Mouse (Mus musculus) urinary bladder, adult 18-20 months (tissue): ENCODE measurements around the gene Rgsl1.
A peak's percentile ranks its signal among the peaks of the same experiment; 100 is the strongest.
"Not testable (repeated sequence)": the region's sequence is repeated elsewhere in the genome, so short reads cannot be mapped to it uniquely, and the experiment has no call there.

Experiments
- DNase-seq, 2 experiments: peaks; one replicate each; pipeline ENCODE4 v3.0.0; 2022; ENCODE audit warnings: low spot score in 2 of 2, mixed read lengths in 2 of 2

Gene Rgsl1

DNA sequence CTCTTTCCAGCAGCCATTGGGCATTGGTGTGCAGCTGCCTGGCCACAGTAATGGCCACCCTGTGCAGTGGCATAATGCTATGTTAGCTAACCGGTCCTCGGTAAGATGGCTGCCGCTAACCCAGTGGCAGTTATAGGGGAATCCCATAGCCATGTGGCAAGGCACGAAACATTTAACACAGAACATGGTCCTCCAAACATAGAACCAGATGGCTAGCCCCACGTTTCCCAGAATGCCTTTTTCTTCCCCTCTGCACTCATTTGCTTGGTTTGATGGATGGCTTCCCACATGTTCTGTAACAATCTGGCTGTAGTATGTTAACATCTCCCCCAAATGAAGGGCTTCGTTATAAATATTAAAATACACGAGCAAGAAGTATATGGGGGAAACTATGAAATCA lies 67.7 kb downstream of the Rgsl1 start:
- DNase-seq, result no peak

DNA sequence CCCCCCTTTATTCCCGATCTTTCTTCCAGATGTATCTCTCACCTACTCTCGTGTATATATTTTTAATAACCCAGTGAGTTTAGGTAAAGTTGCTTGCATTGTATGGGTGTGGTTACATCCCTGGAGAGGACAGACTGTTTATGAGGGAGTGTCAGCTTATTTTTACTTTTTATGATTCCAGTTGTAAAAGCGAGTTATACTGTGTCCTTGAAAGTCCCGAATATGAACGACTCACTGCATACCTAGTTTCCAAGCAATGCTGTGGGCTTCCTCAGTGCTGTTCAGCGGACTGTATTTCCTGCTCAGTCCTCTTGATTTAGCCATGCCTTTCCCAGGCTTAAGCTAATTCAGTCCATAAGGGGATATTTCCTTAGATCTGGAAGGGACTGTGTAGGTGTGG lies 68.8 kb downstream of the Rgsl1 start:
- DNase-seq, result no peak

DNA sequence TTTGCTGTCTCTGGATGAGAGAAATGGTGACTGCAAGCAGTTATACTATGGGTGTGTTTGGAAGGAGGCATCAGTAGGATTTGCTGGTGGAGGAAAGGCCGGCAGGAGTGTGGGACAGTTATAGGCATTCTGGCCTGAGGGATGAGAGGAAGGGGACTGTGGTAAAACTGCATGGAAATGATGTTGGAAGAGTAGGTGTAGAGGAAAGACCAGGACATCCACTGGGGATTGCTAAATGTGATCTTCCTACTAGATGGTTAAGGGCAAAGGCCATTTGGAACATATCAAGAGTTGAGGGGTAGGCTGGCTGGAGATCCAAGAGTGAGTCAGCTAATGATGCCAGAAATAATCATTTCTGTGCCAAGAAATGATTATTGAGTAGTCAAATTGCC lies 73.2 kb downstream of the Rgsl1 start:
- no peak for DNase-seq

DNA sequence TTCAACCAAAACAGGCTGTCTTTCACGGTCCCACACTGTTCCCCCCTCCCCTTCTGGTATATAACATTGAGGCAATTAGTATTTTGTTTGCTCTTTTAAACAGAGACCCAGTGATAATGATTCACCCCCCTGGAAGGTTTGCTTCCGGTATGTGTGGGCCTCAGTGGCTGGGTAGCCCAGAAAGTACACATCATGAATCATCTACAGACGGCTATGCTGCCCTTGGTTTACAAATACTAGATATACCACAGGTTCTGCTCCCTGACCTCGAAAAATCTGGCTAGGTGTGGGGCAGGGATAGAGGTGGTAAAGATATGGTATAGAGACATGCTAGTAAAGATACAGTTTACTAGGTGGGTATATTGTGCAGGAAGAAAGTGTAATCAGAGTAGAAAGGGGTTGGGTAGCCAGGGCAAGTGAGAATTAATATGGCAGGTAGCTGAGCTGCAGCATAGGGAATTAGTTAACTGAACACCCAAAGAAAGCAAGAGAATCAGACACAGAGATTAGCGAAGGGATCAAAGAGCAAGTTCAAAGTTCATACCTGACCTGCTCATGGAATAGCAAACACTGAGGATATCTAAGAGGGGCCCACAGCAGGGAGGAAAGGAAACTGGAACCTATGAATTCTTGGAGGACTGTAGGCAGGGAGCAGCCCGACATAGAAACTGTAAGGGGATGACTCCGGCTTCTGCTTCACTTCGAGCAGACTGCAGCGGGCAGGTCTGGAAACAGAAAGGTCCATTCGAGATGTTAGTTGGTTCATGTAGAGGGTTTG lies 73.8 kb downstream of the Rgsl1 start:
- DNase-seq, result no peak

DNA sequence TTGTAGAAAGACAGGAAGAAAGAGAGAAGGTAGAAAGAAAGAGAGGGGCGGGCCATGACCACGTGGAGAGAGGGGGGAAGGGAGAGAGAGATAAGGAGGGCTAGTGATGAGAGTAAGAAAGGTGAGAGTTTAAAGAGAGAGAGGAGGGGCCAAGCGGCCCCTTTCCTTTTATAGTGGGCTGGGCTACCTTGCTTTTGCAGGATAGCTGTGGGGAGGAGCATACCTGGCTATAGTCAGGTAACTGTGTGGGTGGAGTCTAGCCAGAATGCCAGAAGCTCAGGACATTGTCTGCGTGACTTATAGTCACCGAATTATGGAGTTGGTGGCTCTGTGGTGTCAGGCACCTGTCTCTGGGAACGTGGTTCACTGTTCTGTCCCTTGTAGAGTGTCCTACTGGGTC lies 74.4 kb downstream of the Rgsl1 start:
- DNase-seq, result not testable (repeated sequence)

DNA sequence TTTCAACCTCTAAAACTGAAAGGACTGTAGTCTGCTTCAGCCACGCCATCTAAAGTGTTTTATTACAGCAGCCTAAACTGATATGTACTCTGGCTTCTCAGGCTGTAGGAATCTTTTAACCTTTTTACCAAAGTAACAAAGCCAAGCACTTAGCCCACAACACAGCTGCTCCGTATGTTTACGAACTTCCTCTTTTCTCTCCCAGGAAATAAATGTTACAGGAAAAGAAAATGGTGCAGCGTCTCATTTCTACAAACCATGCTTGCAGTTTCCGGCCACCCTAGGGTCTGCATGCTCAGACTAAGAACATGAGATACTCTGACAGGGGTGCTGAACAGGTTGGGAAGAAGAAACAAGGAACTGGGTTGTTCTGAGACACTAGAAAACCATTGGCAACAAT lies 75.5 kb downstream of the Rgsl1 start:
- DNase-seq, result no peak

DNA sequence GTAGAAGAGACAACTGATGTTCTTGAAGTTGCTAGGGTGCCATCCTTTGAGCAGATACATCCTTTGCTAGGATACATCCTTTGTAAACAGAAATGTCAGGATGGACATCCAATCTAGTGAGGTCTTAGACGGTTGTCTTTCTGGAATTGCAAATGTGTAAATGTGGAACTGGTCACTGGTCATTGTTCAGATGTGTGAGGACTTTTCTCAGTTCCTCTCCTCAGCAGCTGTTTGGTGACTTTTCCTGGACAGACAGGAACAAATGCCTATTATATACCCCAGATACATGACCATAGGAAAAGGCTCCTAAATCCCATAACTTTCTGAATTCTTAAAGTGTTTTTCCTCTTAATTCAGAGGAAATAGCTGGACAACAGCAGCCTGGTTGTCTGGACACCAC lies 76.7 kb downstream of the Rgsl1 start:
- DNase-seq, result no peak

DNA sequence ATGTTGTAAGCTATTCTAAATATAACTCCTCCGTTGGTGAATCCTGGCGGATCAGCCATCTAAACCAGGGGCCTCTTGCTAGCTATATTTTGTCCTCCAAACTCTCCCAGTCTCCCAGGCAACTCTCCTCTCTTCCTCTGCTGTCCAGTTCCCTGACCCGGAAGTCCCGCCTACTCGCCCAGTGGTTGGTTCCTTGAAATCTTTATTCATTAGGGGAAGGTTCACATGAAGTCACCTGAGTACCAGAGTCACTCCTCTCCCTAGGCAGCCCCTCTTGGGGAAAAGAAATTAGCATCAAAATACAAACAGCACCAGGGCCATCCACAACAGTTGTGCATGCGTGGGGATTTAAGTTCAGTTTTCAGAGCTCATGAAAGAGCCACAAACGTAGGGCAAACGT lies 77.6 kb downstream of the Rgsl1 start:
- no peak for DNase-seq

DNA sequence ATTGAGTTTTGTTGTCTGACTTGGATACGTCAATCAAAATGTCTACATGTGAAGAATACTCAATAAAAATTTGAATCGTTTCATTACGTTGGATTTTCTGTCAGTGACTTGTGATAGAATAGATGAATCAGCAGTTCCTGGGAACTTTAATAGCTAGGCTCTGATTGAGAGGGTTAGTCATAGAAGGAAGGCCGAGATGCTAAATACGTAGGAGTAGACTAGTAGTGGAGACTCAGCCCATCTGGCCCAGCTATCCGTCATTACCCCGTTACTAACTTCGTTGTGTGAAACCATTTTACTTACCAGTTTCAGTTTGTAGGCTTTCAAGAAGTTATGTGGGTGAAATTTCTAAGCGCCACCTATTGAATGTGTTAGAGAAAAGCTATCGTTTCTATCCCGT lies 79.8 kb downstream of the Rgsl1 start:
- DNase-seq, result no peak

DNA sequence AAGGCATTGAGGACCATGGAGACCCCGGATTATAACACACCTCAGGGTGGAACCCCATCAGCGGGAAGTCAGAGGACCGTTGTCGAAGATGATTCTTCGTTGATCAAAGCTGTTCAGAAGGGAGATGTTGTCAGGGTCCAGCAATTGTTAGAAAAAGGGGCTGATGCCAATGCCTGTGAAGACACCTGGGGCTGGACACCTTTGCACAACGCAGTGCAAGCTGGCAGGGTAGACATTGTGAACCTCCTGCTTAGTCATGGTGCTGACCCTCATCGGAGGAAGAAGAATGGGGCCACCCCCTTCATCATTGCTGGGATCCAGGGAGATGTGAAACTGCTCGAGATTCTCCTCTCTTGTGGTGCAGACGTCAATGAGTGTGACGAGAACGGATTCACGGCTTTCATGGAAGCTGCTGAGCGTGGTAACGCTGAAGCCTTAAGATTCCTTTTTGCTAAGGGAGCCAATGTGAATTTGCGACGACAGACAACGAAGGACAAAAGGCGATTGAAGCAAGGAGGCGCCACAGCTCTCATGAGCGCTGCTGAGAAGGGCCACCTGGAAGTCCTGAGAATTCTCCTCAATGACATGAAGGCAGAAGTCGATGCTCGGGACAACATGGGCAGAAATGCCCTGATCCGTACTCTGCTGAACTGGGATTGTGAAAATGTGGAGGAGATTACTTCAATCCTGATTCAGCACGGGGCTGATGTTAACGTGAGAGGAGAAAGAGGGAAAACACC lies 90.0 kb downstream of the Rgsl1 start:
- DNase-seq, result no peak

DNA sequence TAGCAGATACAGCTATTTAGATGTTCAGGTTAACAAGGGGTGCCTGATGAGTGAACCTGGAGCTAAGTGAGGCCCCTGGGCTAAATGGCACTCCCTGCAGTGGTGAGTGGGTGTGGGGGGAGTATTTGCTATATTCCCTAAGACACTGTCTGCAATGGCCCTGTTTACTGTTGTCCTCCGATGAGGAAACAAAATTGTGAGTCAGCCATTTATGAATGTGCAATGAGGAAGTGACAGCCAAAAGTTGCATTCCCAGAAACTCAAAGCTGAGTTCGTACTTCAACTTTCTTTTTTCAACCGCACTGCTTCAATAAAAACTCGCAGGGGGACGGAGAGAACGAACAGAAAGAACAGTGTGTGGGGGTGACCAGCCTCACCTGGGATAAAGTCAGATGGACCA lies 91.4 kb downstream of the Rgsl1 start:
- peak in 1 of 2 experiments; percentile 29 for DNase-seq

DNA sequence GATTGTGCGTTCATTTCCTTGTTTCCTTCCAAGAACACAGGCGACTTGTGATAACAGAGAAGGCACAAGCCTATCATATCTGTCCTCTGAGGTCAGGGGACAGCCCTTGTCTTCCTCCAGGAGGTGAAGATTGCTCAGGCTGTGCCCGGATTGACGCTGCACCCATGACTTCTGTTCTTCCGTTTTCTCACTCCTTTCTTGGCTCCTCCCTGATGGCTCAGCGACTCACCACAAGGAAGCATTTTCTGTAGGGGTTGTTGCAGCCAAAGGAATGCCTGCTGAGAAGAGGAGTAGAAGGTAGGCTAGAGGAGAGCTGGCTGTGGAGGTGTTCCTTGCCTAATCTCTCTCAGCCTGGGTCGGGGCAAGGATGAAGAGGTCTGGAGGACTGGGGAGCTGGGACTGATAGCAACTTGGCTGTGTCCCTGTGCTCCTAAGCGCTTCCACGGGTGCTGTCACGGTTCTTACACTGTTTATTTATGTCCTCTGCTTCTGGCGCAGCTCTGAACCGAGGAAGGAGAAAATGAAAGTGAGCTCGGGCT lies 92.1 kb downstream of the Rgsl1 start:
- peak; percentile 24 to 55 for DNase-seq

DNA sequence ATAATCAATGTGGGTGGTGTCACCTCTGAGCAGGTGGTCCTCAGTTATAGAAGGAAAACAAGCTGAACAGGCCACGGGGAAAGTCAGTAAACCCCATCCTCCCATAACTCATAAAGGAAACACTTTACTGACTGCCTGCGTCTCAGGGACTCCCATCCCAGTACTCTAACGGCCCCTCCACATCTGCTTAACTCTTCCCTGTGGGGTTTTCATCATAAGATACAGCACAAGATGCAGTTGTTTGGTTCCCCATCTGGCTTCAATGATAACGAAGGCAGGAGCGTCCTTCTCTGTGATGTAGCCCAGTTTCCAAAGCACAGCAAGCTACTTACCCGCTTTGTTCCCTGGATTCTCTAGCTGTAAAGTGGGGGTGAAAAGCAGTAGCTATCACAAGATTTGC lies 93.9 kb downstream of the Rgsl1 start:
- DNase-seq, result no peak

DNA sequence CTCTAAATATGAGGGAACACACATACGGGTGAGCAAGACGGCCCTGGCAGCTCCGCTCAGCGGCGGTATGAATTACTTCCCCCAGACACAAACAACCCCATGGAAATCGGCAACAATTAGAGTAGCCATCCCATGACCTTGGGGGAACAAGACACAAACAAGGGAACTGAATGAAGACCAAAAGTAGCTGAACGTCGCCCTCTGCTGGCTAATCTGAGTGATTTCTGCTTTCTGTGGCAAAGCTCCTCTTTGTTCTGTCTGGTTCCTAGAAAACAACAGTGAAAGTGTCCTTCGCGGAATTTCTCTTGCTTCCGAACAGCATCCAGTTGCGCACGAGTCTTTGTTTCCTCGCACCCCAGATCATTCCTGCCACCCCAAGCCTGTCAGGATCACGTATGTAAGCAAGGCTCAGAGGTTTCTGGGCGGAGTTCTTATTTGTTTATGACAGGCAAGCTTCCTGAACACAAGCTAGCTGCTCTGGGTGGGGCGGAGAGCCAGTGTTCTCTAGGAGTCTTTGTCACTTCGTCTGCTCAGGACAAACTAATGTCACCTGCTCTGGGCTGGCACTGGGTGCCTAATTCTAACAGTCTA lies 94.6 kb downstream of the Rgsl1 start, which contains the start of gene Rnasel:
TSS of gene Rnasel (plus strand) at position 216 of the 591 bp plus-strand sequence.
- DNase-seq, result peak; percentile 35 to 44

DNA sequence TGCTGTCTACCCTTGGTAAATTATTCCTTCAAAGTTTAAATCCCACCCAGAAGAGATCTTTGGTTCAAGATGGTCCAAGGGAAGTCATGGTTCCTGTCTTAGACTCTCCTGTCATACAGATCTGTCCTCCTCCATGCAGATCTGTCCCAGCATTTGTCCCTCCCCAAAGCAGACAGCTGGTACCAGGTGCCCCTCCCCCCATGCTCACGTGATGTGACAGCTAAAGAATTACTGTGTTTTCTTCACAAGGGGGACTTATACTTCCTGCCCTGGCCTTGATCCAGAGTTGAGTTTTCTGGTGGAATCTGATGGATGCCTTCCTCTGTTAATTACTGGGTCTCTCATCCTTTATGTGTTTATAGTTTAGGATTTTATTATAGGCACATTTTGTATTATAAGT lies 95.4 kb downstream of the Rgsl1 start:
- DNase-seq, result no peak

DNA sequence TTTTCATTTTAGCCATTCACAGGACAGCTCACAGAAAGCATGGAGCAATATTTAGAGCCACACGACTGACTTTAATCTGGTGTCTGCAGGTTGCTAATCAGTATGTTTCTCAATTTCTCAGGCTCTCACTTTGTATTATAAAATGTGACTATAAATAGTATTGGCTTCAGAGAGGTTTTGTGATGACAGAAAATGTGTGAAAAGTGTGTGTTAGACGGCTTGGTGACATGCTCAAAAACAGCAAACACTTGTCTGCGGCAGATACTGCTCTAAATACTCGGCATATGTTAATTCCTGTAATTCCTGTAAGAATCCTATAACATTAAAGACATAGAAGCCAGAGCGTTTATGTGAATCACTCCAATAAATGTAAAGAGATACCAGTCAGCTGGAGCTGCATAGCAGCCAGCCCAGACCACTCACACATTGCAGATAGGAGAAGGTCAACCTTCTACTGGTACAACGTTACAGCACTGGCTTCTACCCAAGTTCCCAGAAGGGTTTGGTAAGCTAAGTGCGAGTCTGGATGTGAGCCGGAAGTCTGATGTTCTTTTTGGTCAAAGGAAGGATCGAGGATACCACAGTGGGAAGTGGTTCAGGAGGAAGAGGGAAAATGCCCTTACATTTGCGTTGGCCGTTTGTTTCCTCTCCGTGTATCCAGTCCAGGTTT lies 95.9 kb downstream of the Rgsl1 start:
- DNase-seq, result no peak

DNA sequence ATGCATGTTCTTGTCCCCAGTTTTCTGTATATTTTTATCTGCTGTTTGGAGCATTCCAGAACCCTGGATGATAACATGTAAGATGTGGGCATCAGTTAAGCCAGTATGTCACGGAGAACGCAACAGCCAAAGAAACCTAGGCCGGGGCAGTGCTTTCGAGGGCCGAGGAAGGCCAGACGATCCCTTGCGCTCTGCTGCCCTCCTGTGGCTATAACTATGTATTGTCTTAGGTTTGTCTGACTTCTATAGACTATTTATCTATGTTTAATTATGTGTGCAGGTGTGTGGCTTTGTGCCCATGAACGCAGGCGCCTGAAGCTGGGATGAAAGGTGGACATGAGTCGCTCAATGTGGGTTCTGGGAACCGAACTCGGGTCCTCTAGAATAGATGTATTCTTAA lies 97.2 kb downstream of the Rgsl1 start:
- peak; percentile 34 to 43 for DNase-seq

DNA sequence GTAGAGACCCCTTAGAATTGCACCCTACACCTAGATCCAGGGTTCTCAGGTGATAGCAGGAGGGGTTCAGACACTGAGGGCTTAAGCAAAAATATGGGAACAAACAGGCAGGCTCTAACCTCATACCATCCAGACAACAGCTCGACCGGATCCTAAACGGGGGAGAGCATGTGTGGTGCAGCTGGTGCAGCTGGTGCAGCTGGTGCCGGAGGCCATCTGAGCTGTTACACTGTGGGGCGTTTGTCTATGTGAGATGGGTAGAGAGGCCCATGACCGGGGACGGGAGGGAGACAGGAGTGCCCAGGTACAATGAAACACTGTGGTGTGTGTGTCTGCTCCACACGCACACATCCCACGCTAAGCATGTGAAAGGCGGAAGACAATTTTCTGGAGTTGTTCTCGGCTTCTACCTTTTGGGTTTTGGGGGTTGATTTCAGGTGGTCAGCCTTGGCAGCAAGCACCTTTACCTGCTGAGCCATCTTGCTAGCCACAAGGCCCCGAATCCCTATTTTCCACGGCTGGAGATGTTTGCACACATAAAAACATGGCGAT lies 97.7 kb downstream of the Rgsl1 start:
- DNase-seq, result no peak

DNA sequence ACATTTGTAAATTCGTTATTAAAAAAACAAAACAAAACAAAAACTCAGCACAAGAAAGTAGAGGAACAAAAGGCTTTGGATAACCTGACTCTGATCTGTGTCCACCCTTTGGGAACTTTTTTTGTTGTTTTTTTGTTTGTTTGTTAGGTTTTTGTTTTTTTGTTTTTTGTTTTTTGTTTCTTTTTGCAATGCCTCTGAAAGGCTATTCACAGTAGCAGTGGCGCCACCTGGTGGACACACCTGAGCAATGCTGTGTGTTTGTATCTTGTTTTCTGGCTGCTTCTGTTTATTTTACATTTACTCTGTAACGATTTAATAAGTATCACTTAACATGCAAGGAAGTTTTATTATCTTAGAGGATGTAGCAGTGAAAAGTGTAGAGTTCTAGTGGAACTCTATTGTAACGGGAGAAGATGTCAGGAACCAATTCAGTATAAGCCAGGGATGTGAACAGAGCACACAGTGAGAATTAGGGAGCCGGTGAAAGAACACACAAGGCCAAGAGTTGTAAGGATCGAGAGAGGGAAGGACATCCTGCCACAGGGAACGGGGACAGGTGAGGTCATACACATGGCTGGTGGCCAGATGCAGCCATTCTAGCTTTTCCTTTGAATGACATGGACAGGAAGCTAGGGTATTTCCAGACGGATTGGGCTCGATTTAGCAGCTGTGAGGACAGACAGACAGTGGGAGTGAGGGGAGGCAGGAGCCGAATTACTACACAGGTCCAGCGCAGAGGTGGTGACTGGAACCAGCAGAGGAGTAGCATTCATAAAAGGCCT lies 101.4 kb downstream of the Rgsl1 start:
- peak; percentile 40 to 59 for DNase-seq

DNA sequence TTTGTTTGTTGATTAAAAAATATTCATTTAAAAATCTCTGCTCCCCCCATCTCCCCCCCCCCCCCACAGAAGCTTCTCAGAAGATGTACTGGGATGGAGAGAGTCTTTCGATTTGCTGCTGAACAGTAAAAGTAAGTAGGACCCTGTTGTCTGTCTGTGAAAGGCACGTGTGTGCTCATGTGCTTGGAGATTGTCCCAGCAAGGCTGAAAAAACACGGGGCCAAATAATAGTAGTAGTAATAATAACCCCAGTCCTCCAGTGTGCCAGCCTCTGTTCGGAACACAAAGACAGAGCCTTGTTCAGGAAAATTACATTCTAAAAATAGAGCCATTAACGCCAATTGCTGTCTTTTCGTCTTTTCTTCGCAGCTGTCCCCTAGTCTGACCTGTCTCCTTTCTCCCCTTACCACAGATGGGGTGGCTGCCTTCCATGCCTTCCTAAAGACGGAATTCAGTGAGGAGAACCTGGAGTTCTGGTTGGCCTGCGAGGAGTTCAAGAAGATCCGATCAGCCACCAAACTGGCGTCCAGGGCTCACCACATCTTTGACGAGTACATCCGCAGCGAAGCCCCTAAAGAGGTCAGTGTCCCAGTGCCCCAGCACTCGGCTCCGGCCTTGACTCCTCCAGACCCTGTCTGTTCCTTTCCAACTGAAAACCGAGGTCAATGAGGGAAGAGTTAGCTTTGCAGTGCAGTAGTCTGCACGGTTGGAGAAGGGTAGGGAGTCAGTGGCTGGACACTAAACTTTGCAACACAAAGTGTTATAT lies 102.2 kb downstream of the Rgsl1 start:
- no peak for DNase-seq
